Mouse (Mus musculus): ENCODE results near the gene Gng3. TPM values are rescaled to one million over a fixed set of nuclear protein-coding genes. Genes with fewer than 3 reads are reported as not detected.
"Not testable (repeated sequence)": the region's sequence is repeated elsewhere in the genome, so short reads cannot be mapped to it uniquely, and the experiment has no call there.

Gene Gng3
- polyA plus RNA-seq, 1 experiment = 0.83 TPM

DNA sequence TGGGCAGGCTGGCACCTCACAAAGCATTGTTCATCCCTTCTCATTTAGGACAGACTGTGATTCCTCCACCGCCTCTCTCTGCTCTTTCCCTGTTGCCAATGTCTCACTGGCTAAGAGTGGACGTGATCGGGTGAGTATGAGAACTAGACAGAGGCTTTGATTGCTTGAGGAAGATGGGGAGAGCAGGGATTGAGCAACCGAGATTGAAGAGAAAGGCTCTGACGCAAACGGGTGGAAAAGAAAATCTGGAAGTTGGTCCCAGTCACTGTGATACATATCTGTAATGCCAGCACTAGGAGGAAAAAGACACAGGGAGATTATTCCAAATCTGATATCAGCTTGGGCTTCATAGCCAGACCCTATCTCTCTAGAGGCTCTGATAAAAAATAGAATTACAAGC, 4.0 kb upstream of the Gng3 start:
- DNase-seq = no peak
- Histone ChIP-seq H3K27ac (ENCODE audit: insufficient read depth, low read depth, low read length) (no peak overlapping the region), H3K4me3 (ENCODE audit: insufficient read depth, low read depth, low read length) (no peak overlapping the region), H3K27me3 (replicated peaks; ENCODE audit: control insufficient read depth, insufficient read depth, low read length) (no peaks in the 10 kb centered on the region), H3K4me1 (ENCODE audit: control insufficient read depth, insufficient read depth, low read length) (peaks cover 20% of the 10 kb centered on the region), H3K36me3 (ENCODE audit: control insufficient read depth, insufficient read depth, low read length) (peaks cover 1% of the 10 kb centered on the region; the same call in 1 of the 2 replicates)
- TF ChIP-seq CTCF (conservative IDR thresholded peaks at IDR 0.05; ENCODE audit: insufficient read depth, insufficient read length, low read depth, low read length) (no peak), POLR2A (IDR thresholded peaks at IDR 0.05; ENCODE audit: low read depth, low read length) (no peak)
- WGBS = 91% methylated on average over 6 of the region's 6 CpGs

- 0 out of 2 replicates have a peak overlapping the region, but pooled peaks have one; percentile 71 for H3K27ac ChIP-seq (ENCODE audit: insufficient read depth, low read depth, low read length)
- no peak for DNase-seq
- 81% methylated on average over 7 of the region's 7 CpGs for WGBS
- peaks cover 20% of the 10 kb centered on the region for H3K4me1 ChIP-seq (ENCODE audit: control insufficient read depth, insufficient read depth, low read length)
- no peaks in the 10 kb centered on the region for H3K27me3 ChIP-seq (replicated peaks; ENCODE audit: control insufficient read depth, insufficient read depth, low read length)
- no peaks in the 10 kb centered on the region; the same call in 1 of the 2 replicates for H3K36me3 ChIP-seq (ENCODE audit: control insufficient read depth, insufficient read depth, low read length)
- TF ChIP-seq POLR2A (IDR thresholded peaks at IDR 0.05; ENCODE audit: low read depth, low read length) = no peak
- no peak for TF ChIP-seq CTCF (conservative IDR thresholded peaks at IDR 0.05; ENCODE audit: insufficient read depth, insufficient read length, low read depth, low read length)
- peak overlapping the region; percentile 95 for H3K4me3 ChIP-seq (ENCODE audit: insufficient read depth, low read depth, low read length)
Observed at GRCm38 (mm10) chr19:8841012-8841411, 2.0 kb upstream of the Gng3 start.

GRCm38 (mm10) chr19:8839908-8840791, 1.2 kb upstream of the Gng3 start:
- Histone ChIP-seq H3K4me3 (ENCODE audit: insufficient read depth, low read depth, low read length) (peak overlapping the region; percentile 95), H3K27ac (ENCODE audit: insufficient read depth, low read depth, low read length) (peak overlapping the region; percentile 71), H3K36me3 (ENCODE audit: control insufficient read depth, insufficient read depth, low read length) (no peaks in the 10 kb centered on the region; the same call in 1 of the 2 replicates), H3K4me1 (ENCODE audit: control insufficient read depth, insufficient read depth, low read length) (peaks cover 20% of the 10 kb centered on the region), H3K27me3 (replicated peaks; ENCODE audit: control insufficient read depth, insufficient read depth, low read length) (no peaks in the 10 kb centered on the region)
- TF ChIP-seq POLR2A (IDR thresholded peaks at IDR 0.05; ENCODE audit: low read depth, low read length) (peak; percentile 23), CTCF (conservative IDR thresholded peaks at IDR 0.05; ENCODE audit: insufficient read depth, insufficient read length, low read depth, low read length) (no peak)
- peak; percentile 90 for DNase-seq
- 20% methylated on average over 29 of the region's 29 CpGs for WGBS

- Histone ChIP-seq H3K4me3 (ENCODE audit: insufficient read depth, low read depth, low read length) (peak overlapping the region; percentile 75), H3K27me3 (replicated peaks; ENCODE audit: control insufficient read depth, insufficient read depth, low read length) (no peaks in the 10 kb centered on the region), H3K4me1 (ENCODE audit: control insufficient read depth, insufficient read depth, low read length) (peaks cover 20% of the 10 kb centered on the region), H3K36me3 (ENCODE audit: control insufficient read depth, insufficient read depth, low read length) (no peaks in the 10 kb centered on the region; the same call in 1 of the 2 replicates), H3K27ac (ENCODE audit: insufficient read depth, low read depth, low read length) (peak overlapping the region; percentile 89)
- WGBS = 15% methylated on average over 15 of the region's 15 CpGs
- no peak for TF ChIP-seq POLR2A (IDR thresholded peaks at IDR 0.05; ENCODE audit: low read depth, low read length)
- no peak for TF ChIP-seq CTCF (conservative IDR thresholded peaks at IDR 0.05; ENCODE audit: insufficient read depth, insufficient read length, low read depth, low read length)
- DNase-seq = peak; percentile 89
Observed at GRCm38 (mm10) chr19:8838041-8838730, 808 bp downstream of the Gng3 start.

- WGBS = 1% methylated on average over 38 of the region's 38 CpGs
- peak; percentile 89 for DNase-seq
- H3K36me3 ChIP-seq (ENCODE audit: control insufficient read depth, insufficient read depth, low read length) = peaks cover 3% of the 10 kb centered on the region
- peak; percentile 41 for TF ChIP-seq POLR2A (IDR thresholded peaks at IDR 0.05; ENCODE audit: low read depth, low read length)
- TF ChIP-seq CTCF (conservative IDR thresholded peaks at IDR 0.05; ENCODE audit: insufficient read depth, insufficient read length, low read depth, low read length) = peak; percentile 32; the same call in 1 of the 2 replicates
- H3K27ac ChIP-seq (ENCODE audit: insufficient read depth, low read depth, low read length) = peak within 1 kb of the TSS; percentile 89
- peak within 1 kb of the TSS; percentile 75 for H3K4me3 ChIP-seq (ENCODE audit: insufficient read depth, low read depth, low read length)
- no peaks in the 10 kb centered on the region for H3K27me3 ChIP-seq (replicated peaks; ENCODE audit: control insufficient read depth, insufficient read depth, low read length)
- H3K4me1 ChIP-seq (ENCODE audit: control insufficient read depth, insufficient read depth, low read length) = peaks cover 20% of the 10 kb centered on the region
Observed at GRCm38 (mm10) chr19:8837251-8837791, 1.7 kb downstream of the Gng3 start, which contains the start of gene Bscl2. Gene Bscl2 (plus strand): TSS chr19:8837467.

DNA sequence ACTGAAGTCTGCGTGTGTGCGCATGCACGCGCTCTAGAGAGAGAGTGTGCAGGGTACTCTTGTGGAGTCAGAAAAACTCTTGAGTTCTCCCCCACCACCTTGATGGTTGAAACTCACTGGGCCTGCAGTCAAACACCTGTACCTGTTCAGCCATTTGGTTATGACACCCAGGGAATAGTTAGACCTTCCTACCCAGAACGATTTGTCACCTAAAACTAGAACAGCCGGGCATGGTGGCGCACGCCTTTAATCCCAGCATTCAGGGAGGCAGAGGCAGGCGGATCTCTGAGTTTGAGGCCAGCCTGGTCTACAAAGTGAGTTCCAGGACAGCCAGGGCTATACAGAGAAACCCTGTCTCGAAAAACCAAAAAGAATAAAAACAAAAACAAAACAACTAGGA, 2.7 kb downstream of the Gng3 start:
- H3K27me3 ChIP-seq (replicated peaks; ENCODE audit: control insufficient read depth, insufficient read depth, low read length); H3K36me3 ChIP-seq (ENCODE audit: control insufficient read depth, insufficient read depth, low read length); H3K4me3 ChIP-seq (ENCODE audit: insufficient read depth, low read depth, low read length); H3K27ac ChIP-seq (ENCODE audit: insufficient read depth, low read depth, low read length): not testable (repeated sequence)
- H3K4me1 ChIP-seq (ENCODE audit: control insufficient read depth, insufficient read depth, low read length) = peaks cover 18% of the 10 kb centered on the region
- 91% methylated on average over 10 of the region's 10 CpGs for WGBS
- peak; percentile 36 for DNase-seq

DNA sequence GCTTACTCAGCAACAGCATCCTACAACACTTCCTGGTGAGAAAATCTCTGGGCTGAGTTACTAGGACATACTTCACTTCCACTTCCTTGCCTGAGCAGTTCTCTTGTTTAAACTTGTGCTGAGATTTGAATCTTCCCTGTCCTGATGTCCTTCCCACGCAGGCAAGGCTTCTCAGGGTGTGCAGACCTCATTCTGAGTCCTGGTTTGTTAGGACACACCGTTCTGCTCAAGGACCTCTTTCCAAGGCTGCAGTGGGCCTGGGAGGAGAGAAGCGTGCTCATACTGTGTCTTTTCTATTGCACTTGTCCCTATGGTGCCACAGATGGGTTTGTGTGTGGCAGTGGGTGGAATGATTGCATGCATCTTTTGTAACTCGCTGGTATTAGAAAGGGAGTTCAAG, 6.0 kb downstream of the Gng3 start:
- peaks cover 33% of the 10 kb centered on the region for H3K36me3 ChIP-seq (ENCODE audit: control insufficient read depth, insufficient read depth, low read length)
- H3K4me1 ChIP-seq (ENCODE audit: control insufficient read depth, insufficient read depth, low read length) = no peaks in the 10 kb centered on the region
- 91% methylated on average over 4 of the region's 4 CpGs for WGBS
- no peak overlapping the region for H3K27ac ChIP-seq (ENCODE audit: insufficient read depth, low read depth, low read length)
- TF ChIP-seq POLR2A (IDR thresholded peaks at IDR 0.05; ENCODE audit: low read depth, low read length) (no peak), CTCF (conservative IDR thresholded peaks at IDR 0.05; ENCODE audit: insufficient read depth, insufficient read length, low read depth, low read length) (no peak)
- no peak for DNase-seq
- H3K4me3 ChIP-seq (ENCODE audit: insufficient read depth, low read depth, low read length) = no peak overlapping the region
- no peaks in the 10 kb centered on the region for H3K27me3 ChIP-seq (replicated peaks; ENCODE audit: control insufficient read depth, insufficient read depth, low read length)

Measured in kidney, adult 2 months (tissue).